Mouse (Mus musculus) liver, postnatal 0 days (tissue): Measurements from ENCODE around the gene Gzmk. TPM values are rescaled to one million over a fixed set of nuclear protein-coding genes. Genes with fewer than 3 reads are reported as not detected.
A peak's percentile ranks its signal among the peaks of the same experiment; 100 is the strongest.
"Not testable (repeated sequence)": the region's sequence is repeated elsewhere in the genome, so short reads cannot be mapped to it uniquely, and the experiment has no call there.

Experiments used
- ATAC-seq: fragments of 200-750 bp; cut with Nextera tagmentation; 2 replicates; pipeline ENCODE4 v1.8.0; 2017; ENCODE audit warnings: mild to moderate bottlenecking, moderate library complexity
- DNase-seq: peaks from one replicate; pipeline ENCODE4 v3.0.0-alpha.2; 2016
- H3K27ac ChIP-seq: fragments of 300-500 bp; sonication (generic); 2 replicates; pipeline ENCODE4 v1.5.1; 2014; ENCODE audit warnings: antibody characterized with exemption, moderate library complexity, mild to moderate bottlenecking, low read depth
- H3K27me3 ChIP-seq: fragments of 300-500 bp; sonication (generic); 2 replicates; pipeline ENCODE4 v1.6.1; 2014; ENCODE audit warnings: low read length, control low read depth, mixed read lengths; ENCODE audit not compliant: insufficient read depth
- H3K36me3 ChIP-seq: fragments of 300-500 bp; sonication (generic); replicated peaks from 2 replicates; pipeline ENCODE4 v1.6.1; 2014; ENCODE audit warnings: mild to moderate bottlenecking, control low read depth, low read length, moderate library complexity, mixed read lengths; ENCODE audit not compliant: insufficient read depth
- H3K4me1 ChIP-seq: fragments of 300-500 bp; sonication (generic); 2 replicates; pipeline ENCODE4 v1.6.1; 2014; ENCODE audit warnings: antibody characterized with exemption, mild to moderate bottlenecking, control low read depth; ENCODE audit not compliant: insufficient read depth
- H3K4me2 ChIP-seq: fragments of 300-500 bp; sonication (generic); 2 replicates; pipeline ENCODE4 v1.6.1; 2014; ENCODE audit warnings: low read depth, mild to moderate bottlenecking, low read length, moderate library complexity, mixed read lengths
- H3K4me3 ChIP-seq: fragments of 300-500 bp; sonication (generic); 2 replicates; pipeline ENCODE4 v1.5.1; 2014; ENCODE audit warnings: low read depth, low read length
- H3K9ac ChIP-seq: fragments of 300-500 bp; sonication (generic); replicated peaks from 2 replicates; pipeline ENCODE4 v1.6.1; 2014; ENCODE audit warnings: mild to moderate bottlenecking, moderate library complexity
- H3K9me3 ChIP-seq: fragments of 300-500 bp; sonication (generic); 2 replicates; pipeline ENCODE4 v1.6.1; 2016; ENCODE audit warnings: mild to moderate bottlenecking, control low read depth, low read length, mixed read lengths
- CTCF ChIP-seq: sonication (generic); IDR thresholded peaks from 2 replicates; pipeline ENCODE4 v1.5.1; 2016; ENCODE audit warnings: antibody characterized with exemption, low read depth
- EP300 ChIP-seq: IDR thresholded peaks from 2 replicates; pipeline ENCODE4 v1.6.1; 2016; ENCODE audit warnings: antibody characterized with exemption, low read depth, mild to moderate bottlenecking
- WGBS: fragments of 180-500 bp; shearing (Covaris S2); extraction: QIAGEN DNeasy Blood & Tissue Kit; methylation state at CpG from one replicate; pipeline ENCODE4 v1.1.7; 2014; ENCODE audit not compliant: insufficient replicate concordance; 5-methylcytosine and 5-hydroxymethylcytosine counted together
- polyA plus RNA-seq: library from polyadenylated mRNA; unstranded; fragments of >200 nt; fragmentation: Nextera tagmentation; extraction: Ambion mirVana; gene quantifications from 2 replicates; pipeline ENCODE4 v1.2.1, GENCODE M21; 2015

The Gzmk gene
- polyA plus RNA-seq, 1 experiment from 2014 or later: not detected

DNA sequence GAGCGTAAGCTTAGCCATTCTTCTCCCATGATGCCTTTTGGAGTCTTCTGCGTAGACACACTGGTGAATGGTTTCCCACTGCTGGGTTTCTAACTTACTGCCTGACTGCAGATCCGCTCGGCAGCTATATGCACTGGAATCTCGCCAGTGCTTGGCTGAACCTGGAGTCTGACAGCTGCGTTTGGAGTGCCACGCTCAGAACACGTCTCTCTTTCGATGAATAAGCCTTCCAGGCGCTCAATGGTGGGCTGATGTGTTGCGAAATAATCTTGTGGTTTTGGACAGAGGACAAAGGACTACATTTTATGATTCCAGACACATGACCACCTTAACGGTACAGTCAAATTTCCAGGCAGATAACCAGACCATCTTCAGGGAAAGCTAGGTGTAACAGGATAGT lies 37.1 kb upstream of the Gzmk start:
- H3K4me3 ChIP-seq: no peak overlapping the region
- 47% methylated on average over 12 of the region's 12 CpGs for WGBS
- TF ChIP-seq EP300 (no peak), CTCF (no peak)
- H3K4me2 ChIP-seq: no peak overlapping the region
- no peak overlapping the region for H3K27ac ChIP-seq
- no peak overlapping the region for H3K9ac ChIP-seq
- DNase-seq (no peak), ATAC-seq (no peak)
- no peaks in the 10 kb centered on the region for H3K9me3 ChIP-seq
- peaks cover 7% of the 10 kb centered on the region; the same call in 1 of the 2 replicates for H3K4me1 ChIP-seq
- no peaks in the 10 kb centered on the region for H3K36me3 ChIP-seq
- no peaks in the 10 kb centered on the region for H3K27me3 ChIP-seq

DNA sequence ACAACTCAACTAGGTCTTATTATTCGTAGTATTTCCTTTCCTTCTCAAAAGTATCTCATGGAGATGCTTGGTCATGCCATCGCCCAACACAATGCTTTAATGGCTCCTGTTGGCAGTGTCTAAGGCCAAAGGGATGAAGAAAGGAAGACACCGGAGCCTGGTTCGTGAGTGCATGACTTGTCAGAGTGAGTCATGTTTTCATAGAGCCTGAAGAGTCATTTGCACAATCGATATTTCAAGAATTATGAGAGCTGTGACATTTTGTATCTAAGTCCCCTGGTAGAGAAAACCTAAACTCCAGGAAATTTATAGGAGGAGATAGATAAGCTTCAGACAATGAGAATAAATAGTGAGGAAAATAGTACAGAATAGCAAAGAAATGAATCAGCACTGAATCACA lies 33.5 kb upstream of the Gzmk start:
- no peak for TF ChIP-seq EP300
- TF ChIP-seq CTCF: no peak
- 85% methylated on average over 5 of the region's 5 CpGs for WGBS
- H3K27me3 ChIP-seq: no peaks in the 10 kb centered on the region
- no peak for ATAC-seq
- H3K9ac ChIP-seq: no peak overlapping the region
- no peak overlapping the region for H3K4me2 ChIP-seq
- no peaks in the 10 kb centered on the region for H3K36me3 ChIP-seq
- H3K4me3 ChIP-seq: no peak overlapping the region
- no peaks in the 10 kb centered on the region for H3K9me3 ChIP-seq
- H3K4me1 ChIP-seq: peaks cover 4% of the 10 kb centered on the region; the same call in 1 of the 2 replicates
- H3K27ac ChIP-seq: no peak overlapping the region
- DNase-seq: no peak

DNA sequence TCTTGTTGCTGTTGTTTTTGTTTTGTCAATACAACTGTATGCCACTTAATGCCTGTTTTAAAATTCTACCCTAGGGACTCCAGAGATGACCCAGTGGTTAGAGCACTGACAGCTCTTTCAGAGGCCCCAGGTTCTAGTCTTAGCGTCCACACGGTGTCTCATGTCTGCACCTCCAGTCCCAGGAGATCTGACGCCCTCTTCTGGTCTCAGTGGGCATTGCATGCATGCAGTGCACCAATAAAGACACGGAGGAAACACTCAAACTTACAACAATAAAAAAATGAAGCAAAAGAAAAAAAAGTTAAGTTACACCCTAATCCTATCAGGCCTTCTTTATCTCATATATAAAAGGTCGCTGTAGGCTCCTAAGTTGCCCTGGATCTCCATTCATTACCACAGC lies 31.5 kb upstream of the Gzmk start:
- H3K9me3 ChIP-seq: no peaks in the 10 kb centered on the region
- 50% methylated on average over 5 of the region's 5 CpGs for WGBS
- H3K4me2 ChIP-seq: no peak overlapping the region
- DNase-seq (no peak), ATAC-seq (no peak)
- H3K27me3 ChIP-seq: no peaks in the 10 kb centered on the region
- no peaks in the 10 kb centered on the region for H3K36me3 ChIP-seq
- H3K9ac ChIP-seq: no peak overlapping the region
- no peak overlapping the region for H3K4me3 ChIP-seq
- H3K27ac ChIP-seq: no peak overlapping the region
- TF ChIP-seq CTCF (peak; percentile 49), EP300 (no peak)
- H3K4me1 ChIP-seq: no peaks in the 10 kb centered on the region

DNA sequence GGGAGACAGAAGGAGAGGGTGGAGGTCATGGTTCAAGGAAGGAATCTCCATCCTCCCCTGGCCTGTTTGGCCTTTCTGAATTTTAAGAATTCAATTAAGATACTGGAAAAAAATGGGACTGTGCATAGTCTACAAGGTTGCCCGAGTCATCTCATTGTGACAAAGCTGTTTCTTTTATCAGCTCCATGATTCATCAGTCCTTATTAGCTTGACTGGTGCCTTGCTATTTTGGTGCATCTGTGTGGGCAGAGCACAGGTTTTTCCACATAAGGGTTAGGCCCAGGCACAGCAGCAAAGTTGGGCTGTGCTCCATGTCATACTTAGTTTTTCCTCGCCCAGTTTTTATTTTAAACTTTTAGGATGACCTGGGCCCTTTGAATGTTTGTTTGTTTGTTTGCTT lies 31.1 kb upstream of the Gzmk start:
- H3K27ac ChIP-seq: no peak overlapping the region

DNA sequence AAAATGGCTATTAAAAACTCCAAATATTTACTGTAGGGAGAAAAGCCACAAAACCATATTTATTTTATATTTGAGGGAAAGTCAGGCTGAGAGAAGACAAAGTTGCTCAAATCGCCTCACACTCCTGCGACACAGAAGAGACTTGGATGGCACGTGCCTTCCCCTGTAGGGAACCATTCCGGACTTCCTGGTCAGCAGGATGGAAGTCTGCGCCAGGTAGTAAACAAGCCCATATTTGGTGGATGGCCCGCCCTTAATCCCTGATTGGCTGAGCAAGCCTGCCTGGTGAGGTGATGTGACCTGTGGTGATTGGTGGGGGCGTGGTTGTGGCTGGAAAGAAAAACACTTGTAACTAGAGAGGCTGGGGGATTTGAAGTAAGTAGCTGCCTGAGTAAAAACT lies 26.9 kb upstream of the Gzmk start:
- not testable (repeated sequence) for H3K4me1 ChIP-seq, H3K4me3 ChIP-seq, H3K9ac ChIP-seq, H3K27ac ChIP-seq, H3K36me3 ChIP-seq, H3K4me2 ChIP-seq, DNase-seq, H3K27me3 ChIP-seq, H3K9me3 ChIP-seq, ATAC-seq
- 76% methylated on average over 7 of the region's 7 CpGs for WGBS

More for the DNA sequence above, 31.1 kb upstream of the Gzmk start:
- Histone ChIP-seq H3K9ac (no peak overlapping the region), H3K36me3 (no peaks in the 10 kb centered on the region), H3K9me3 (no peaks in the 10 kb centered on the region), H3K4me3 (no peak overlapping the region), H3K4me1 (no peaks in the 10 kb centered on the region), H3K4me2 (no peak overlapping the region), H3K27me3 (no peaks in the 10 kb centered on the region)
- ATAC-seq: no peak
- DNase-seq: no peak
- TF ChIP-seq EP300 (no peak), CTCF (no peak)
- WGBS: 71% methylated on average over 2 of the region's 2 CpGs

DNA sequence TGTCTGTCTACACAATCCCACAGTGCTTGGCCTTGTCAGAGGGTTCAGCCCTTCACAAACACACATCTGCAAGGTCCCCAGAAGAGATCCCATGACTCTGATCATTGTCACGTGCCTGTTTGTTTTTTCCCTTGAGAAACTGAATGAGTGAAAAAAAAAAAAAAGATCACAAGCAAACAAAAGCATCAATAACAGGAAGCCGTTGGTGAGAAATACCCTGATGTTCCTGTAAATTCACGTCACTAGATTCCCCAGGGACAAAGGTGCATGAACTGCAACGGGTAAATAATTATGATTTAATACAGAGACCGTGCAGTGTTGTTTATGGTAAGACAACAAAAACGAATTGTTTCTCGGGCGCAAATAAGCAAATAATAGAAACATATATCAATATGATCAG lies 19.3 kb upstream of the Gzmk start:
- no peak for DNase-seq
- no peaks in the 10 kb centered on the region for H3K27me3 ChIP-seq

DNA sequence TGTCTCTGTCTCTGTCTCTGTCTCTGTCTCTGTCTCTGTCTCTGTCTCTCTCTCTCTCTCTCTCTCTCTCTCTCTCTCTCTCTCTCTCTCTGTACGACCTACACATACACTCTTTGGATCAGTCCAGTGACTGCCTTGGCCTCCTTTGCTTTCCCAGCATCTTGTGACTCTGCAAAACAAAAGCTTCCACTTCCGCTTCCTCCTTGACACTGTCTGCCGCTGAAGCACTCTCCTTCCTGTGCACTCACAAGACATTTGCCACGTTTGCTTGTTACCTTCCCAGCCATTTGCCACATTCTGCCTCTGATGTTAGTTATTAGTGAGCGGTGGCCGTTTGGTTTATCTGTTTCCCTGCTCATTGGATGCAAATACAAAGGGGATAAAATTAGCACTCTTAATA lies 16.4 kb upstream of the Gzmk start:
- TF ChIP-seq CTCF: no peak
- no peak for TF ChIP-seq EP300
- no peaks in the 10 kb centered on the region for H3K36me3 ChIP-seq
- no peak overlapping the region for H3K9ac ChIP-seq
- H3K4me2 ChIP-seq: no peak overlapping the region
- peak overlapping the region; percentile 29; the same call in 1 of the 2 replicates for H3K27ac ChIP-seq
- WGBS: 44% methylated on average over 6 of the region's 6 CpGs
- ATAC-seq: peak; percentile 35; the same call in 1 of the 2 replicates
- no peaks in the 10 kb centered on the region for H3K4me1 ChIP-seq
- H3K4me3 ChIP-seq: no peak overlapping the region
- no peaks in the 10 kb centered on the region for H3K9me3 ChIP-seq
- no peaks in the 10 kb centered on the region for H3K27me3 ChIP-seq
- no peak for DNase-seq

More for the DNA sequence above, 19.3 kb upstream of the Gzmk start:
- no peak overlapping the region for H3K4me3 ChIP-seq
- no peaks in the 10 kb centered on the region for H3K36me3 ChIP-seq
- no peak for ATAC-seq
- H3K9ac ChIP-seq: no peak overlapping the region
- H3K9me3 ChIP-seq: no peaks in the 10 kb centered on the region
- WGBS: 64% methylated on average over 8 of the region's 8 CpGs
- H3K27ac ChIP-seq: no peak overlapping the region
- no peaks in the 10 kb centered on the region for H3K4me1 ChIP-seq
- H3K4me2 ChIP-seq: no peak overlapping the region
- no peak for TF ChIP-seq CTCF
- TF ChIP-seq EP300: peak; percentile 50
